Mouse (Mus musculus) liver, embryonic 14.5 days (tissue): ENCODE measurements around the gene Asf1b. TPM values are rescaled to one million over a fixed set of nuclear protein-coding genes. Genes with fewer than 3 reads are reported as not detected.
A peak's percentile ranks its signal among the peaks of the same experiment; 100 is the strongest.

ENCODE experiments used
- ATAC-seq: fragments of 200-750 bp; cut with Nextera tagmentation; 2 replicates; pipeline ENCODE4 v1.8.0; 2017; ENCODE audit warnings: moderate number of reproducible peaks, mild to moderate bottlenecking, moderate library complexity; ENCODE audit not compliant: insufficient read depth
- DNase-seq, 3 experiments: peaks; one replicate each; pipeline ENCODE4 v3.0.0-alpha.2; 2012 to 2013; ENCODE audit warnings: low read depth in 3 of 3, low spot score in 3 of 3
- H3K27ac ChIP-seq: fragments of 300-500 bp; sonication (generic); 2 replicates; pipeline ENCODE4 v1.5.1; 2014; ENCODE audit warnings: moderate library complexity, mild to moderate bottlenecking, control low read depth, inconsistent platforms
- H3K27me3 ChIP-seq: fragments of 300-500 bp; sonication (generic); 2 replicates; pipeline ENCODE4 v1.6.1; 2014; ENCODE audit warnings: mild to moderate bottlenecking, low read length, moderate library complexity; ENCODE audit not compliant: control insufficient read depth, insufficient read depth
- H3K36me3 ChIP-seq: fragments of 300-500 bp; sonication (generic); replicated peaks from 2 replicates; pipeline ENCODE4 v1.6.1; 2014; ENCODE audit warnings: low read depth; ENCODE audit not compliant: control insufficient read depth, insufficient read depth
- H3K4me1 ChIP-seq, 2 experiments: fragments of 200-500 bp in 1 of 2; fragments of 300-500 bp in 1 of 2; sonication (generic) in 1 of 2; replicated peaks; 2 replicates each; pipeline ENCODE4 v1.6.1; 2012 to 2014; ENCODE audit warnings: antibody characterized with exemption in 1 of 2, inconsistent platforms in 1 of 2, low read length in 1 of 2; ENCODE audit not compliant: control insufficient read depth in 2 of 2, insufficient read depth in 2 of 2
- H3K4me2 ChIP-seq: fragments of 300-500 bp; sonication (generic); 2 replicates; pipeline ENCODE4 v1.6.1; 2014; ENCODE audit warnings: low read depth, mild to moderate bottlenecking, control low read depth, moderate library complexity
- H3K4me3 ChIP-seq, 2 experiments: fragments of 200-500 bp in 1 of 2; fragments of 300-500 bp in 1 of 2; sonication (generic) in 1 of 2; 2 replicates each; pipeline ENCODE4 v1.5.1; 2012 to 2014; ENCODE audit warnings: low read depth in 2 of 2, low read length in 2 of 2, mild to moderate bottlenecking in 2 of 2, control low read depth in 1 of 2, inconsistent platforms in 1 of 2, moderate library complexity in 1 of 2; ENCODE audit not compliant: insufficient read depth in 1 of 2
- H3K9ac ChIP-seq: fragments of 300-500 bp; sonication (generic); replicated peaks from 2 replicates; pipeline ENCODE4 v1.6.1; 2014; ENCODE audit warnings: mild to moderate bottlenecking, control low read depth, moderate library complexity
- H3K9me3 ChIP-seq: fragments of 300-500 bp; sonication (generic); 2 replicates; pipeline ENCODE4 v1.6.1; 2016; ENCODE audit warnings: low read length, mixed read lengths; ENCODE audit not compliant: control insufficient read depth
- CTCF ChIP-seq: IDR thresholded peaks from 2 replicates; pipeline ENCODE4 v1.5.1; 2016; ENCODE audit warnings: antibody characterized with exemption, low read depth, control low read depth
- EP300 ChIP-seq: IDR thresholded peaks from 2 replicates; pipeline ENCODE4 v1.6.1; 2016; ENCODE audit warnings: antibody characterized with exemption, low read depth
- WGBS: fragments of 180-500 bp; shearing (Covaris S2); extraction: QIAGEN DNeasy Blood & Tissue Kit; methylation state at CpG from one replicate; pipeline ENCODE4 v1.1.7; 2014; ENCODE audit not compliant: insufficient replicate concordance; 5-methylcytosine and 5-hydroxymethylcytosine counted together
- polyA plus RNA-seq, 2 experiments: library from polyadenylated mRNA; depleted of rRNA in 1 of 2; stranded (reverse) in 1 of 2; unstranded in 1 of 2; fragments of >200 nt; fragmentation: Nextera tagmentation in 1 of 2; extraction: Ambion mirVana in 1 of 2; gene quantifications; 2 replicates each; pipeline versions ENCODE4 v1.2.1 to v1.2.3; 2012 to 2014

Asf1b gene
- polyA plus RNA-seq, 2 experiments: 98.5 to 130 TPM

GRCm38 (mm10) chr8:83995973-83996372, 40.7 kb downstream of the Asf1b start:
- H3K4me2 ChIP-seq: peak overlapping the region; percentile 99
- peak overlapping the region; percentile 75; the same call in 1 of the 2 replicates for H3K27ac ChIP-seq
- TF ChIP-seq CTCF (no peak), EP300 (no peak)
- no peak for ATAC-seq
- H3K9me3 ChIP-seq: no peaks in the 10 kb centered on the region
- H3K4me3 ChIP-seq: peak overlapping the region in 1 of 2 experiments; percentile 89; a peak in 2 of 4 replicates
- no peak for DNase-seq
- H3K4me1 ChIP-seq: peaks cover 19 to 31% of the 10 kb centered on the region in 2 experiments
- peaks cover 17% of the 10 kb centered on the region for H3K36me3 ChIP-seq
- H3K9ac ChIP-seq: peak overlapping the region; percentile 91
- H3K27me3 ChIP-seq: no peaks in the 10 kb centered on the region
- WGBS: 35% methylated on average over 12 of the region's 12 CpGs

GRCm38 (mm10) chr8:83996567-83997505, 41.5 kb downstream of the Asf1b start:
- peak; percentile 87 for ATAC-seq
- H3K36me3 ChIP-seq: peaks cover 25% of the 10 kb centered on the region
- TF ChIP-seq CTCF (no peak), EP300 (peak; percentile 16; the same call in 1 of the 2 replicates)
- peak overlapping the region; percentile 91 for H3K9ac ChIP-seq
- H3K4me1 ChIP-seq: peaks cover 17 to 25% of the 10 kb centered on the region in 2 experiments
- peak overlapping the region; percentile 75 for H3K27ac ChIP-seq
- H3K9me3 ChIP-seq: no peaks in the 10 kb centered on the region
- DNase-seq: peak; percentile 76 to 79 (median 78)
- 1% methylated on average over 73 of the region's 103 CpGs for WGBS
- peak overlapping the region; percentile 85 to 89 for H3K4me3 ChIP-seq
- H3K27me3 ChIP-seq: no peaks in the 10 kb centered on the region
- H3K4me2 ChIP-seq: peak overlapping the region; percentile 99

DNA sequence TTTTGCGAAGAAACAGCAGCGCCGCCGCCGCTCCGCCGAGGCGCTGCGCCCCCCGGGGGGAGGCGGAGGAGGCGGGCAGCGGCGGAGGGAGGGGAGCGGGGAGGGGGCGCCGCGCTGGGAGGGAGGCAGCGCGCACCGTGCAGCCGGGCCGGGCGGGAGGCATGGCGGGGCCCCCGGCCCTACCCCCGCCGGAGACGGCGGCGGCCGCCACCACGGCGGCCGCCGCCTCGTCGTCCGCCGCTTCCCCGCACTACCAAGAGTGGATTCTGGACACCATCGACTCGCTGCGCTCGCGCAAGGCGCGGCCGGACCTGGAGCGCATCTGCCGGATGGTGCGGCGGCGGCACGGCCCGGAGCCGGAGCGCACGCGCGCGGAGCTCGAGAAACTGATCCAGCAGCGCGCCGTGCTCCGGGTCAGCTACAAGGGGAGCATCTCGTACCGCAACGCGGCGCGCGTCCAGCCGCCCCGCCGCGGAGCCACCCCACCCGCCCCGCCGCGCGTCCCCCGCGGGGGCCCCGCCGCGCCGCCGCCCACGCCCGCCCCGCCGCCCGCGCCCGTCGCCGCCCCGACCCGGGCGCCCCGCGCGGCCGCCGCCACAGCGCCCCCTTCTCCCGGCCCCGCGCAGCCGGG, 42.3 kb downstream of the Asf1b start, which contains the start of gene Samd1:
Gene Samd1 (plus strand): TSS at position 162 of the 631 bp plus-strand sequence.
- Histone ChIP-seq H3K4me1 (peaks cover 9 to 17% of the 10 kb centered on the region in 2 experiments), H3K36me3 (peaks cover 25% of the 10 kb centered on the region), H3K27me3 (no peaks in the 10 kb centered on the region), H3K4me2 (peak within 1 kb of the TSS; percentile 99), H3K9ac (peak within 1 kb of the TSS; percentile 91), H3K27ac (peak within 1 kb of the TSS; percentile 75), H3K4me3 (peak within 1 kb of the TSS; percentile 89 to 91), H3K9me3 (no peaks in the 10 kb centered on the region)
- ATAC-seq (no peak), DNase-seq (no peak)
- under 1% methylated on average over 74 of the region's 112 CpGs for WGBS
- no peak for TF ChIP-seq CTCF
- TF ChIP-seq EP300: no peak

DNA sequence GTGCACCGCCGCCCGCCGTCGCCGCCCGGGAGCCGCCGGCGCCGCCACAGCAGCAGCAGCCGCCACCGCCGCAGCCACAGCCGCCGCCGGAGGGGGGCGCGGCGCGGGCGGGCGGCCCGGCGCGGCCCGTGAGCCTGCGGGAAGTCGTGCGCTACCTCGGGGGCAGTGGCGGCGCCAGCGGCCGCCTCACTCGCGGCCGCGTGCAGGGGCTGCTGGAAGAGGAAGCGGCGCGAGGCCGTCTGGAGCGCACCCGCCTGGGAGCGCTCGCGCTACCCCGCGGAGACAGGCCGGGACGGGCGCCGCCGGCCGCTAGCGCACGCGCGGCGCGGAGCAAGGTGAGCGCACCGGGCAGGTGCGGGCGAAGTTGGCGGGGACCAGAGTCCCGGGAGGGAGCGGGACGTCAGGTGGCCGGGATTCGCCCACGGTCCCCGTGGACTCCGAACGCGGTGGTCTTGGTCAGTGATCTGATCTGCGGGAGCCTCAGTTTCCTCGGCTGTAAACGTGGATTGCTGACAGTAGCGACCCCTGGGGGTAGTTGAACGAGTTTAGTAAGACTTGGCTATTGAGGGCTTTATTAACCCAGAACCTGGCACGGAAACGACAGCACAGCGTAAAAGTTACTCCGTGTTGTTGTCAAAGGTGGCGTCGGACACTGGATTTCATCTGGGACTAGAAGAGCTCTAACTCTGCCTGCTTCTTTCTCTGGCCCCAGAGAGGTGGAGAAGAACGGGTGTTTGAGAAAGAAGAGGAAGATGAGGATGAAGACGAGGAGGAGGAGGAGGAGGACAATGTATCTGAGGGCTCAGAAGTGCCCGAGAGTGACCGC, 43.1 kb downstream of the Asf1b start:
- TF ChIP-seq CTCF (peak; percentile 69), EP300 (no peak)
- Histone ChIP-seq H3K9ac (peak overlapping the region; percentile 89), H3K27me3 (no peaks in the 10 kb centered on the region), H3K9me3 (no peaks in the 10 kb centered on the region), H3K4me3 (peak overlapping the region; percentile 89 to 91), H3K4me1 (peaks cover 4 to 15% of the 10 kb centered on the region in 2 experiments; a peak in 3 of 4 replicates), H3K36me3 (peaks cover 25% of the 10 kb centered on the region), H3K4me2 (peak overlapping the region; percentile 99), H3K27ac (peak overlapping the region; percentile 48)
- DNase-seq (no peak), ATAC-seq (no peak)
- 2% methylated on average over 87 of the region's 92 CpGs for WGBS
